Mouse (Mus musculus) stomach, embryonic 15.5 days (tissue): ENCODE results near the gene Usp32. TPM values are rescaled to one million over a fixed set of nuclear protein-coding genes. Genes with fewer than 3 reads are reported as not detected.

Source experiments
- ATAC-seq: fragments of 200-750 bp; cut with Nextera tagmentation; 2 replicates; pipeline ENCODE4 v1.8.0; 2017; ENCODE audit warnings: low read depth, moderate number of reproducible peaks, moderate TSS enrichment; ENCODE audit not compliant: insufficient read depth, low FRiP score
- H3K27ac ChIP-seq: fragments of 300-500 bp; sonication (generic); 2 replicates; pipeline ENCODE4 v1.5.1; 2015; ENCODE audit warnings: mild to moderate bottlenecking, inconsistent platforms
- H3K27me3 ChIP-seq: fragments of 300-500 bp; sonication (generic); replicated peaks from 2 replicates; pipeline ENCODE4 v1.6.1; 2015; ENCODE audit warnings: inconsistent platforms
- H3K36me3 ChIP-seq: fragments of 300-500 bp; sonication (generic); 2 replicates; pipeline ENCODE4 v1.6.1; 2015; ENCODE audit warnings: inconsistent platforms
- H3K4me1 ChIP-seq: fragments of 300-500 bp; sonication (generic); 2 replicates; pipeline ENCODE4 v1.6.1; 2015; ENCODE audit warnings: inconsistent platforms
- H3K4me2 ChIP-seq: fragments of 300-500 bp; sonication (generic); 2 replicates; pipeline ENCODE4 v1.6.1; 2015; ENCODE audit warnings: mild to moderate bottlenecking, inconsistent platforms
- H3K4me3 ChIP-seq: fragments of 300-500 bp; sonication (generic); replicated peaks from 2 replicates; pipeline ENCODE4 v1.5.1; 2015; ENCODE audit warnings: inconsistent platforms
- H3K9ac ChIP-seq: fragments of 300-500 bp; sonication (generic); 2 replicates; pipeline ENCODE4 v1.6.1; 2015; ENCODE audit warnings: inconsistent platforms
- H3K9me3 ChIP-seq: fragments of 300-500 bp; sonication (generic); 2 replicates; pipeline ENCODE4 v1.6.1; 2016; ENCODE audit warnings: inconsistent platforms
- WGBS: fragments of 180-500 bp; shearing (Covaris S2); methylation state at CpG from one replicate; pipeline ENCODE4 v1.1.7; 2015; 5-methylcytosine and 5-hydroxymethylcytosine counted together
- polyA plus RNA-seq: library from polyadenylated mRNA; unstranded; fragments of >200 nt; fragmentation: Nextera tagmentation; extraction: Ambion mirVana; gene quantifications from 2 replicates; pipeline ENCODE4 v1.2.1, GENCODE M21; 2015

The Usp32 gene
- polyA plus RNA-seq, 1 experiment from 2014 or later: 4.8 TPM

DNA sequence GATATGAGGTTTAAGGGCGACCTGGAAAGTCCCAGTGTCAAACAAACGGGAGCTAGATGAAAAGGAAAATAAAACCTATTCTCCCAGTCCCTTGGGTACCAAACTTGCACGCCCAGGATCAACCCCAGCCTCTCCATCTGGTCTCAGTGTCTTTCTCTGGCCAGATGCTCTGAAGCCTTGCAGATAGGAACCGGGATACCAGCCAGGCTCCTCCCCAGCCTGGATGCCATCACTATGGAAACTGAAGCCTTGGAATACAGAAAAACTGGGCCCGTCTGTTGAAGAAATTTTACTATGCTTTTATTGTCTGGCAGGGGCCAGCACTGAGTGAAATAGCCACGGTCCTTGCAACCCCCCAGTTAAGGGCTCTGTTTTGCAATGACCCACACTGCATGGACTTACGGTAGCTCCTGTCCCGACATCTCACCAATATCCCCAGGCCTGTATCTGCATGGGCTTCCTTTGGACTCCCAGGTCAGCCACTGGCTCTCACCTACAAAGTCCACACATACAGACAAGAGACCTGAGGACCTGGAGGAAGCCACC lies 200.4 kb downstream of the Usp32 start:
- H3K9me3 ChIP-seq: no peaks in the 10 kb centered on the region
- H3K27me3 ChIP-seq: peaks cover 6% of the 10 kb centered on the region
- H3K4me2 ChIP-seq: no peak overlapping the region
- no peak for ATAC-seq
- 62% methylated on average over 8 of the region's 8 CpGs for WGBS
- H3K27ac ChIP-seq: no peak overlapping the region
- H3K4me3 ChIP-seq: no peak overlapping the region
- H3K4me1 ChIP-seq: no peaks in the 10 kb centered on the region
- H3K36me3 ChIP-seq: no peaks in the 10 kb centered on the region
- no peak overlapping the region for H3K9ac ChIP-seq

Other genes with a start within 250 kb of the Usp32 start
- gene Znhit3, start 223.8 kb downstream of the Usp32 start, polyA plus RNA-seq: 52.9 and 56.9 TPM in 2 replicates
- 0.49 and 0.51 TPM in 2 replicates for gene Car4, start 182.4 kb downstream of the Usp32 start, polyA plus RNA-seq
- gene 1700125H20Rik, start 30.2 kb upstream of the Usp32 start, polyA plus RNA-seq: 0.27 TPM in 1 of 2 replicates, not detected in the other
- gene Appbp2, start 95.0 kb upstream of the Usp32 start, polyA plus RNA-seq: 38.7 and 39.4 TPM in 2 replicates
- 15.1 and 15.8 TPM in 2 replicates for gene Ppm1d, start 171.1 kb upstream of the Usp32 start, polyA plus RNA-seq
- gene Bcas3, start 213.0 kb upstream of the Usp32 start, polyA plus RNA-seq: 16.7 and 17.9 TPM in 2 replicates